Mouse (Mus musculus): ENCODE measurements around the gene Catsper4. TPM values are rescaled to one million over a fixed set of nuclear protein-coding genes. Genes with fewer than 3 reads are reported as not detected.
"Not testable (repeated sequence)": the region's sequence is repeated elsewhere in the genome, so short reads cannot be mapped to it uniquely, and the experiment has no call there.

Gene Catsper4
- total RNA-seq (2015) (not detected in 2 replicates), total RNA-seq (2017) (not detected in 2 replicates)

GRCm38 (mm10) chr4:134227194-134227593, at the start of gene Catsper4:
Gene Catsper4 (minus strand): TSS chr4:134227383.
- no peak for ATAC-seq (ENCODE audit: poor library complexity, severe bottlenecking)

- ATAC-seq (ENCODE audit: poor library complexity, severe bottlenecking) = peak; percentile 84
Measured at GRCm38 (mm10) chr4:134273417-134274345, 46.5 kb upstream of the Catsper4 start.

DNA sequence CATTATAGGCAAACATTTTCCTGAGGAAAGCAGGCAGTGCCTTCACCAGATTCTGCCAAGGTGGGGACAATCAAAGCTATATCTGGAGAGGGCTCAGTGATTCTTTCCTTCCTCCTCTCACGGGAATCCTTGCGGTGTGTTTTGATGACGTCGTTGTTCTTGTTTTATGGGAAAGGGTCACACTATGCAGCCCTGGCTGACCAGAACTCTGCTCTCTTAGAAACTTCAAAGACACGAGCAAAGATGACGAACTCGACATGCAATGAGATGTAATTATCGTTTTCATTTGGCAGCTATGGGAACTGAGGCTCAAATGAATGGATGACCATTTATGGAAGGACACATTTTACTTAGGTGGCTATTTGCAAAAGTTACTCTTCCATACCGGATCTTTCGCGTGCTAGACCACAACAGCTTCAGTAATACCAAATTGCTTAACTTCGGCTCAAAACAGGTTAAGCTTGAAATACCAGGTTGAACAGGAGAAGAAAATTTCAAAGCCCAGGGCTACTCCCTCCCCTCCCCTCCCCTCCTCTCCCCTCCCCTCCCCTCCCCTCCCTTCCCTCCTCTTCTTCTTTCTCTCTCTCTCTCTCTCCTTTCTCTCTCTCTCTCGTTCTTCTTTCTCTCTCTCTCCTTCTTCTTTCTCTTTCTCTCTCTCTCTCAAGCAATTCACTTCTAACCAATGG, 45.7 kb upstream of the Catsper4 start:
- peak; percentile 29 for ATAC-seq (ENCODE audit: poor library complexity, severe bottlenecking)

- ATAC-seq (ENCODE audit: poor library complexity, severe bottlenecking) = no peak
Measured at GRCm38 (mm10) chr4:134271979-134272378, 44.8 kb upstream of the Catsper4 start.

DNA sequence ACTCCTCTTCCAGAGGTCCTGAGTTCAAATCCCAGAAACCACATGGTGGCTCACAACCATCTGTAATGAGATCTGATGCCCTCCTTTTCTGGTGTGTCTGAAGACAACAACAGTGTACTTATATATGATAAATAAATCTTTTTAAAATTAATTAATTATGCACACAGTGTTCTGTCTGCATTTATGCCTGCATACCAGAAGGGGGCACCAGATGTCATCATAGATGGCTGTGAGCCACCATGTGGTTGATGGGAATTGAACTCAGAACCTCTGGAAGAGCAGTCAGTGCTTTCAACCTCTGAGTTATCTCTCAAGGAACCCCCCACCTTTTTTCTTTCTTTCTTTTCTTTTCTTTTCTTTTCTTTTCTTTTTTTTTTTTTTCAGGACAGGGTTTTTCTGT, 42.4 kb upstream of the Catsper4 start:
- not testable (repeated sequence) for ATAC-seq (ENCODE audit: poor library complexity, severe bottlenecking)

DNA sequence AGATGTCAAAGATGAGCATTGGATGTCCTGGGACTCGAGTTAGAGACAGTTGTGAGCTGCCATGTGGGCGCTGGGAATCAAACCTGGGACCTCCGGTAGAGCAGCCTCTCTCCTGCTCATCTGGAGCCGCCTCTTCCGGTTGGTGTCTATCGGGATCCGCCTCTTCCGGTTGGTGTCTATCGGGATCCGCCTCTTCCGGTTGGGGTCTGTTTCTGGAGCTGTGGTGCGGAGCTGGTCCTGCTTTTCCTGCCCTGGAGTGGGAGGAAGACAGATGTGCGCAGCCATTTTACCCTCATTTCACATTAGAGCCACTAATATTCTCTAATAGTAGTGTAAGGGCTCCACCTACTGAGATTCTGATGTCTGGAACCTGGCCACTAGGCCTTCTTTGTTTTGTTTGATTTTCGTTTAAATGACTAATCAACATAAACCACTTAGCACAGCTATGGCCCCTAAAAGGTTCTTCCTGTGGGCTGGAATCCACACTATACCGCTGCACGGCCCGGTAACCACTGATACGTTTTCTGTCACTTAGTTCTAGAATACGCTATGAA, 41.0 kb upstream of the Catsper4 start:
- ATAC-seq (ENCODE audit: poor library complexity, severe bottlenecking) = no peak

DNA sequence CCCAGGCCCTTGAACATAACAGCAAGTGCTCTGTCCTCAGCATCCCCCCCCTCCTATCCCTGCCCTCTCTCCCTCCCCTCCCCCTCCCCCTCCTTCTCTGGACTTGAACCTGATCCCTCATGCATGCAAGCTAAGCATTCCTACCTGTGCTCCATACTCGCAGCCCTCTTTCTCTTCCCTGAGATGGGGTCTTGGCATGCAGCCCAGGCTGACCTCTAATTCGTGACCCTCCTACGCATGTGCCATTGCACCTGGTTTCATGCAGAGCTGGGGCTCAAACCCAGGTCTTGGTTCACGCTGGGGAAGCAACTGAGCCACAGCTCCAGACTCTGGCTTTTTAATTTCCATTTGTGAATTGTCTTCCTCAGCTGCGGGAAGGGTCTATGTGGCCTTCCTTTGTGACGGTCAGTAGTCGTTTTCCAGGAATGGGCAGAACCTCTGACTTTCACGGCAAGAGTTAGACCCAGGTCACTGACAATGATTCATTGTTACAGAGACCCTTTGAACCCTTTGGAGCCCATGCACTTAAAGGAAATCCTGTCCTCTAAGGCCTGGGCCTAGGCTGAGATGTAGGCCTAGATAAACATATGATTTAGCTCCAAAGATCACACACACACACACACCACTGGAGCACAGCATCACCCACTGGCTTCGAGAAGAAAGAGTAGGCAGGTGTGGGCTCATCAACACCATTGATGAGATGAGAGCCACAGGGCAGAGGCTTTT, 38.8 kb upstream of the Catsper4 start:
- ATAC-seq (ENCODE audit: poor library complexity, severe bottlenecking) = no peak

- peak; percentile 51; the same call in 1 of the 2 replicates for ATAC-seq (ENCODE audit: poor library complexity, severe bottlenecking)
Measured at GRCm38 (mm10) chr4:134263191-134263590, 36.0 kb upstream of the Catsper4 start.

DNA sequence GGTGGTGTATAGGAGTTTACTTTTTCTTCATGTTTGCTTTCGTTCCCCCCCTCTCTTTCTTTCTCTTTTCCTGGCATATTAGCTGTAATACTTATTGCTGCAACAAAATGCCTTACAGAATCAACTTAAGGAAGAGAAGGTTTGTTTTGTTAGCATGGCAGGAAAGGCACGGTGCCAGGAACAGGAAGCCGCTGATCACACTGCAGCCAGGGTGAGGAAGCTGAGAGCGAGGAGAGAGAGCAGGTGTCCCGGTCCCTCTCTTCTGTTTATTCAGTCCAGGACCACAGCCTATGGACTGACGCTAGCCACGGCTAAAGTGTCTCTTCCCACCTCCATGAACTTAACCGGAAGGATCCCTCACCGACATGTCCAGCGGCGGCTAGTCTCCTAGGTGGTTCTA, 31.2 kb upstream of the Catsper4 start:
- no peak for ATAC-seq (ENCODE audit: poor library complexity, severe bottlenecking)

DNA sequence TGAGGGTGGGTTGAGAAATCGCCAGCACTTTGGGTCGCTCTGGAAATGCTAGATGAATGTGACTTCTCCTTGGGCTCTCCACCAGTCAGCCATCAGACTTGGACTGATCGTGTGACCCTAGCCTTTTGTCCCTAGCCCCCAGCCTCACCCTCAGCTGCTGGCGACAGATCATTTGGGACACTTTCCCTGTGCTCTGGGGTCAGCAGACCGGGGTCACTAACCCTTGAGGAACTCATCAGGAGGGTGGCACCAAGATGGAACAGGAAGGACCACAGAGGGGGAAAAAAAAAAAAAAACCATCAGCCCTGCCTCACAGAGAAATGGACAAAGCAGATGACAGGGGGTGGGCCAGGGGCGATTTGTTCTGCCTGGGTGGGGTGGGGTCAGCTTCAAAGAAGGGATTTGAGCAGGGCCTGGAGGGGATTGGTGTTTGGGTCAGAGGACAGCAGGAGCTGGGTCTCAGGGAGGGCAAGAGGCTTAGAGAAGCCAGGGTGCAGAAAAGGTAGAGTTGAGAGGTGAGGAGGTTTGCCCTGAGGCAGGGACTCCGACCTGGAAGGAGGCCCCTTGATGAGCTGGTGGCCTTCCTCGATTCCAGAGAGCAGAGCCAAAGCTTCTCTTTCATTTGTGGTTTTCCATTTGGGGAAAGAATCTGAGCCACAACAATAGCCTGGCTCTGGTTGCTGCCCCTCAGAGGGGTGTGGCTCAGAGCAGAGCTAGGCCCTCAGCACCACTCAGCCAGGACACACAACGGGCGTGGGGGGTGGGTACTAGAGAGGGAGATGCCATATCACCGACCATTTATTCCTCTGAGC, 30.2 kb upstream of the Catsper4 start:
- ATAC-seq (ENCODE audit: poor library complexity, severe bottlenecking) = no peak

DNA sequence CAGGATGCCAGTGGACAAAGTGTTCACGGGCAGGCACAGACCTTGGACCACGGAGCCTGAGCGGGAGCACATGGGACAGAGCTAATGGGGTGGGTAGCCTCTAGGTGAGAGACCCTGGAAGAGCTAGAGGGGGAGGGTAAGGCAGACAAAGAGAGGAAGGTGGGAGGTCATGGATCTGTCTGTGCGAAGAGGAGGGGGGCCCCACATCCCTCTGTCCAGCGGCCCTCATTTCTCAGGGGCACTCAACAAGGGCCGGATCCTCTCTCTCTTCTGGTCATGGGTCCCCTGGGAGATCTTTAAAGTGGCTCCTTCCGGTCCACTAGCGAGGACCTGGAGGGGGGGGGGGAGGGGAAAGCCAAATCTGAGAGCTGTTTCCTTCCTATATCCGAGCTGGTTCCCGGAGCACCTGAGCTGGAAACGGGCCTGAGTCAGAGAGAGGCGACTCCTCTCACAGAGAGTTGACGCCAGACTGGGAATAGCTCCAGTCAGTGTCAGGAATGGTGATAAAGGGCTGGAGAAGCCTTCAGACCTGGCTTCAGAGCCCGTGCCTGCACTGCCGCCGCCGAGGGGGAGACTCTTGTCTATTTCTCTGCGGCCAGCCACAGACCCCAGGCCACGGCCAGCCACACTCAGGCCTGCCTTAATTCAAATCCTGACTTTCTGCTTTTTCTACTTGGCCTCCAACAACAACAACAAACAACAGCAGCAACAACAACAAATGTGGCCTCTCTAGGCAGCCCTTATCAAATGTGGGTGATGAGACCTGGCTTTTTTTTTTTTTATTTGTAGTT, 29.4 kb upstream of the Catsper4 start:
- ATAC-seq (ENCODE audit: poor library complexity, severe bottlenecking) = no peak

DNA sequence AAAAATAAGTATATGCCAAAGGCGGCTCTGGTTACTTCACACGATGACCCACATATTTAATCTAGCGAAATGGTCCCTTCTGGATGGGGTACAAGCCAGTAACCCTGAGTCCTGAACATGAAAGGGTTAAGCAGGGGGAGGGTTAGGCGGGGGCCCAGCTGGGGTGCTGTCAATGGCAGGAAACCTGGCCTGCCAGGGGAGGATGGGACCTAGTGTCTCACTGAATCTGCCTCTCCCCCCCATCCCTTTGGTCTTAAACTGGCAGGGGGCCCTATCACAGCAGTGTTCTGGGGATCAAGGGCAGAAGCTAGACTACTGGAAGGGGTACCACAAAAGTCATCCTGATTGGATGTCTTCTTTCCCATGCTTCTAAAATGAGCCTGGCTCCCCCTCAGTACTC, 28.7 kb upstream of the Catsper4 start:
- ATAC-seq (ENCODE audit: poor library complexity, severe bottlenecking) = no peak

GRCm38 (mm10) chr4:134254835-134255234, 27.7 kb upstream of the Catsper4 start:
- no peak for ATAC-seq (ENCODE audit: poor library complexity, severe bottlenecking)

DNA sequence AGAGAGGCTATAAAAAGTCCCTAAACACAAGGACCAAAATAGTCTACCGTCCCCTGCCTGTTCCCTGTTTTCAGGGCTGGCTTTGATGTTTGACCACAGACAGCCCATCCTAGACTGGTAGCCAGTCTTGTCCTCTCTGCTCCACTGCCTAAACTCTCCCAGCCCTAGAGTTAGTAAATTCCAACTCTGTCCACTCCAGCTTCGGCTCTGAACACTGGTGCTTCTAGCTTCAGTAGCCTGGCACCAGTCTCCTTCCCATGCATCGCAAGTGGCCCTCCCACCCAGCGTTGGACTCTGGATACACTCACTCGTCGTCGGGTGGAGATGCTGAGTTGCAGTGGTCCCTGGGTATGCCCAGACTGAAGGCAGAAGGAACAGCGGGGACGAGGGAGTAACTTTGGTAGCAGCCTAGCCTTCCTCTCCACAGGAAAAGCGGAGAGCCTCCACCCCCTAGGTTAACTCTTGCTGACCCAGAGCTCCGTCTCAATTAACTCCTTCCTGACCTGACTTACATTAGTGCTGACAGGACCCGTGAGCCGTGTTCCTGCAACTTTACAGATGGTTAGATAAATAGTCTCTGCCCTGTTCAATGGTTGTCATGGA, 26.6 kb upstream of the Catsper4 start, which contains the start of gene Grrp1:
Gene Grrp1 (minus strand): TSS at position 385 of the 603 bp plus-strand sequence.
- no peak for ATAC-seq (ENCODE audit: poor library complexity, severe bottlenecking)

DNA sequence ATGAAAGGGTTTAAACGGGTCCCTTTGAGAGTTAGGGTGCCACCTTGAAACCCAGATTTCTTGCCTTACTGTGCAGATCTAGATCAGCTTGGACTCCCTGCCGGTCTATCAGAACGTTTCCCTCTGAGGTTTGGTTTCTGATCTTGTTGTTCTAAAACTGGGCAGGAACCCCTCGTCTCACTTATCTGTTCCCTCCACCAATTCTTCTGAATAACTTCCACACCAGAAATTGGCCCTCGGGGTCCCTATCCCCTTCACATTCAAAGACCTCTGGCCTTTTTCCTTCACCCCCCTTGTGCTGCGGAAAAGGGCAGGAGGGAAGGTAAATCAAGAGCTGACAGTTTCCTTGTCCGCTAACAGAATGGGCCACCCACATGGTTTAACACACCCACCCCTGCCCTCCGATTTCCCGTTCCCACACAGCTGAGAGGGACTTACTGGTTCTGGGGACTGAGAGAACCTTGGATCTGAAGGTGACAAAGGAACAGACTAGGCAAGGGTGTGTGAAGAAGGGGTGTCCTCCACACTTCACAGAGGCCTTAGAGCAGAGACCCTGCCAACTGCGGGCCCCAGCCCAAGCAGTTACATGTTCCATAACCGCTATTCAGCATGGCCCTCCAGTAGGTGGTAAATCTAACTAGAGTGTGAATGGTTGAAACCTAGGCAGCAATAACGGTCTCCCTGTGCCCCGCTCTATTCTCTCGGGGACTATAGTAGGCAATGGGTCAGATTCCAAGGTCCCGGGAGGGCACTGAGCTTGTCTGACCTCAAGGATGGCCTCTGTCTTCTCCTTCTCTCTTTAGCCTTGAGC, 25.9 kb upstream of the Catsper4 start:
- no peak for ATAC-seq (ENCODE audit: poor library complexity, severe bottlenecking)

DNA sequence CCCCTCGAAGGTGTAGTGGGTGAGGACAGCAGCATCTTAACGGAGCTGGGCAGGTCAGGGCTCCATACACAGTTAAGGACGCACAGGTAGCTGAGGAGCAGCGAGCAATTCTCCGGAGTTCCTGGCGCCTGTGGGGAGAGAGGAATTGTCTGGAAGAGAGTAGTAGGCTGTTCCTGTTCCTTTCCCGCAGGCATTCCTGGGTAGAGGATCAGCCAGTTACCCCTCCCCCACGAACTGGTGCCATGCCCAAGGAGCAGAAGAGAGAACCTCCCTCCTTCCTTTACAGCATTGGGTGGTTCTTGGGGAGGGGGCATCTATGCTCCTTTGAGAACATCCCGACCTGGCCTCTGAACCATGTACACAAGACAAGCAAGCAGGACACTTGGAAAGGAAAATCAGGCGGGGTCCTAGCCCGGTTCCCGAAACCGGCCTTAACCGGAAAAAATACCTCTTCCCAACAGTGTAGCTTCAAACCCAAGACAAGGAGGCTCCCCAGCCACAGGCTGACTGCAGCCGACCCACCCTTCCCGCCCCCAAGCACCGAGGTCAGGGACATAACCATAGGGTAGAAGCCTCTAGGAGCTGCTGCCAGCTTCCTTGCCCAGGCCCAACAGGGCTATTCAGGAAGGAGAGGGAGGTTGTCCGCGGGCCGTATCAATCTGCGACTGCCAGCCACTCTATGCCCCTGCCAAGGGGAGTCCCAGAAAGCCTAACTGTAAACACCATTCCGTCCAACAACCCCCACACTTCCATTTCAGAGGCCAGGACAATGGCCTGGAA, 25.1 kb upstream of the Catsper4 start:
- ATAC-seq (ENCODE audit: poor library complexity, severe bottlenecking) = no peak

Measured in megakaryocyte, adult 5-6 weeks (primary cell).